Mouse (Mus musculus): ENCODE data around the gene Gm10912.

GRCm38 (mm10) chr2:104058954-104059353, 6.7 kb upstream of the Gm10912 start:
- TF ChIP-seq CTCF (IDR thresholded peaks at IDR 0.05; ENCODE audit: extremely low read depth, insufficient read length, insufficient replicate concordance, low read depth, low read length) (no peak), POLR2A (IDR thresholded peaks at IDR 0.05; ENCODE audit: low read depth, low read length) (no peak)

Measured in small intestine, adult 2 months (tissue).